Mouse (Mus musculus) erythroblast, embryonic 14.5 days (primary cell): Measurements from ENCODE around the gene H2-Q6. TPM values are rescaled to one million over a fixed set of nuclear protein-coding genes. Genes with fewer than 3 reads are reported as not detected.
"Not testable (repeated sequence)": the region's sequence is repeated elsewhere in the genome, so short reads cannot be mapped to it uniquely, and the experiment has no call there.

Experiments used
- H3K27me3 ChIP-seq: 2 replicates; pipeline ENCODE4 v1.6.1; 2012; ENCODE audit warnings: inconsistent platforms; ENCODE audit not compliant: control insufficient read depth
- H3K36me3 ChIP-seq: 2 replicates; pipeline ENCODE4 v1.6.1; 2012; ENCODE audit warnings: mild to moderate bottlenecking, inconsistent platforms; ENCODE audit not compliant: control insufficient read depth
- H3K4me1 ChIP-seq: 2 replicates; pipeline ENCODE4 v1.6.1; 2012; ENCODE audit warnings: inconsistent platforms; ENCODE audit not compliant: control insufficient read depth
- H3K4me3 ChIP-seq: replicated peaks from 2 replicates; pipeline ENCODE3; 2012; ENCODE audit warnings: moderate library complexity, mild to moderate bottlenecking, inconsistent platforms
- H3K9me3 ChIP-seq: 2 replicates; pipeline ENCODE4 v1.6.1; 2012; ENCODE audit warnings: low read length, inconsistent platforms, mixed read lengths; ENCODE audit not compliant: control insufficient read depth
- GATA1 ChIP-seq: IDR thresholded peaks from 2 replicates; pipeline ENCODE4 v1.6.1; 2012; ENCODE audit warnings: low read length, inconsistent platforms, mixed read lengths
- TAL1 ChIP-seq: IDR thresholded peaks from 3 replicates; pipeline ENCODE4 v1.6.1; 2012; ENCODE audit warnings: low read length, inconsistent platforms, mixed read lengths
- polyA plus RNA-seq: library from polyadenylated mRNA; stranded (reverse); fragments of >175 nt; gene quantifications from 2 replicates; pipeline ENCODE4 v1.2.3, GENCODE M21; 2012

The H2-Q6 gene
- polyA plus RNA-seq, 1 experiment, result 0.09 TPM

DNA sequence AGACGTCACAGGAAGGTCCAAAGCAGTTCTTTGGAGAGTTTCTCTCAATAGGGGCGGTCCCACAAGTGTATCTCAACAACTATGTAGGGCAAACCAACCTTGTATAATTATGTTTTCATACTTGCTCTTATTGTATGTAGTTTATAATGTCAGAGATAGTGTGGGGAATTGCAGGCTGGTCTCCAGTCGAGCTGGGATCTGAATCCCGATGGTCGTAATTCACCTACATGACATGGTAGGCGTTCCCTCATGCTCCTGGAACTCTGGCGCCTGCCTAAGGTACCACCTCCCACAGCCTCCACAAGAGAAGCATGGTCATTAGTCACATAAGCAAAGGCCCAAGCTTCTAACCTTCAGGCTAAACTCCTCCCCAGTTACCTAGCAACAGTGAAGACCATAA lies 5.9 kb upstream of the H2-Q6 start:
- Histone ChIP-seq H3K9me3 (no peaks in the 10 kb centered on the region), H3K4me1 (no peaks in the 10 kb centered on the region), H3K36me3 (no peaks in the 10 kb centered on the region), H3K4me3 (no peak overlapping the region), H3K27me3 (no peaks in the 10 kb centered on the region)
- no peak for TF ChIP-seq TAL1
- TF ChIP-seq GATA1, result no peak

DNA sequence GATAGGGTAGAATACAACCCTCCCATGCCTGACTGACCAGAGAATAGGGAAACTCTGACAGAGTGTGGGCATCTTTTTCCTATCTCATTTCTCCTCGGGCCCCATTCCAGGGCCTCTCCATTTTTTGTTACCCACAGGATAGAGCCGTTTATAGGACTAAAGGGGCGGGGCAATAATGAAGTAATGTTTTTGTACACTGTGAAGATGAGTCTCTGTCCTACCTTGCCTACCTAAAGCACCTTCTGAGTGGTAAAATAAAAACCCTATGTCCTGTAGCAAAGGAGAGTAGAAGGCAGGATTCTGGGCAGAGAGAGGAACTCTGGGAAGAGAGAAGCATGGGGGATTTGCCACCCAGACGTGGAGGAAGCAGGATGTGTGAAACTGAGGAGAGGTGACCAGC lies 5.1 kb upstream of the H2-Q6 start:
- not testable (repeated sequence) for H3K27me3 ChIP-seq, H3K9me3 ChIP-seq, H3K4me3 ChIP-seq, H3K36me3 ChIP-seq, H3K4me1 ChIP-seq

DNA sequence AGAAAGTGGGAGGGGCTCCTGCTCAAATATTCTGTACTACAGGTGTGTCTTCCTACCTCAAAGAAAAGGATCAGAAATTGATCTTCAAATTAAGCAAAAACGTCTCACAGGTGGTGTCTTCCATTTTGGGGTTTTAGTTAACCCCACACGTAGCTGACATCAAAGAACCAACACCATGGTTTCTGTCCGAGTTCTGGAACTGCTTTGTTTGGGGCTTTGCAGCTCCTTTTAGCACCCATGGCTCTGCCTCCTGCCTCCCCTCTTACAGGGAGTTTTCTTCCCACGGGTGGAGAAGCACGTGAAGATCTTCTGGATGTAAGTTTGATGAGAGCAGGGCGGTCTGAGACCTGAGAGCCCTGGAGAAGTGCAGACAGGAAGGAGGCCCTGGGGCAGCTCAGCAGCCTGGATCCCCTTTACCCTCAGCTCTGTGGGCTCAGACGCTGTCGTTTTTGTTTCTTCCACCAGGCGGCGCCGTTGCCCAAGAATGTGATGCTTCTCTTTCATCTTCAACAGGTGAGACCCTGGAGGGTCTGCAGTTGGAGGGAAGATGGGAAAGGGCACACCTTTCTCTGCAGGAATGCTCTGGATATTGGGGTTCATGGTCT lies 4.3 kb upstream of the H2-Q6 start:
- not testable (repeated sequence) for H3K4me3 ChIP-seq, H3K27me3 ChIP-seq, H3K36me3 ChIP-seq, H3K9me3 ChIP-seq, H3K4me1 ChIP-seq

DNA sequence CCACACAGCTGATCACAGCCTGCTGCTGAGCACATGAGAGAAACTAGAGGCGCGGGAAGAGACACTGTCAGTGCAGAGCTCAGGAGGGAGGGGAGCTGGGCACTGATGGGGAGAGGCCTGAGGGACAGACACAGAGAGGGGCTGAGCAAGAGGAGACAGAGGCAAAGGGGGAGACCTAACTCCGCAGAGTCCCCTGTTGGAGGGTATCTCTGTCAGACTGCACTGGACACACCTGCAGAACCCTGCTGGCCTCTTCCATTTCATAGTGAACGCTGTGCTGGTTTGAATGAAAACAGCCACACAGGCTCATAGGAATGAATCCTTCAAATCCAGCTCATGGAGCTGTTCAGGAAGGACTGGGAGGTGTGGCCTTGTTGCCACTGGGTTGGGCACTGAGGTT lies 3.3 kb upstream of the H2-Q6 start:
- H3K4me1 ChIP-seq, H3K4me3 ChIP-seq, H3K9me3 ChIP-seq, H3K36me3 ChIP-seq: not testable (repeated sequence)
- peaks cover 14% of the 10 kb centered on the region for H3K27me3 ChIP-seq

DNA sequence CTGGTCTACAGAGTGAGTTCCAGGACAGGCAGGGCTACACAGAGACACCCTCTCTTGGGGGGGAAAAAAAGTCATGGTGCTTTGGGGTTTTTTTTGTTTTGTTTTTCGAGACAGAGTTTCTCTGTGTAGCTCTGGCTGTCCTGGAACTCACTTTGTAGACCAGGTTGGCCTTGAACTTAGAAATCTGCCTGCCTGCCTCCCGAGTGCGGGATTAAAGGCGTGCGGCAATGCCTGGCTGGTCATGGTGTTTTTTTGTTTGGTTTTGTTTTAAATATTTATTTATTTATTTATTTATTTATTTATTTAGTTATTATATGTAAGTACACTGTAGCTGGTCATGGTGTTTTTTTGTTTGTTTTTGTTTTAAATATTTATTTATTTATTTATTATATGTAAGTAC lies 2.3 kb upstream of the H2-Q6 start:
- not testable (repeated sequence) for H3K36me3 ChIP-seq, H3K9me3 ChIP-seq, H3K4me1 ChIP-seq, H3K4me3 ChIP-seq
- peaks cover 14% of the 10 kb centered on the region for H3K27me3 ChIP-seq

DNA sequence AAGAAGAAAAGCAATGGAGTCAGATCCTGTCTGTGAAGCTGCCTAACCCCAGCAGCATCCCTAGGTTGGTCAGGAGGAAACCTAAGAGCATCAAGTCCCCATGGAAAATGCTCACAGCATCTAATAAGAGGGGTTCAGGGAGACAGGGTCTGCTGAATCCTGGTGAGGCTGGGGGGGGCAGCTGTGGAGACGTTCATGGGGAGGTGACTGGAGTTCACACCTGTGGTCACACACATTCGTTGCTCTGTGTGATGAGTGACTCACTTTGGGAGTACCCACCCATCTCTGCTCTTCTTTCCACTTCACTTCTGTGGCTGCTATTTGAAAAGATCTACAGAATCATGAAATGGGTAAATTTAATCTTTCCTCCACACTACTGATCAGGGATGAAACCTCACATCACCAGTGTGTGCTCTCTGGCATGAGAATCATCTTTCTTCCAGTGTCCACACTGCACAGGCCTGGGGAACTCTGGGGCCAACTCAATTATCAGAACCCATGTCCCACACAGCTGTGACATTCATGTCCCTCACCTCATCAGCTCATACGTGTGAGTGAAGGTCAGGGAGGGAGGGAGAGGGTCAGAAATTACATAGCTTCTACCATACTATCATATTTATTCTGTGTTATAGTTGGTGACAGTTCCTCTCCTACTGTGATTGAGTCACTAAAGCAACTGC lies 1.4 kb upstream of the H2-Q6 start:
- not testable (repeated sequence) for H3K36me3 ChIP-seq, H3K4me1 ChIP-seq, H3K9me3 ChIP-seq, H3K4me3 ChIP-seq
- peaks cover 14% of the 10 kb centered on the region for H3K27me3 ChIP-seq

DNA sequence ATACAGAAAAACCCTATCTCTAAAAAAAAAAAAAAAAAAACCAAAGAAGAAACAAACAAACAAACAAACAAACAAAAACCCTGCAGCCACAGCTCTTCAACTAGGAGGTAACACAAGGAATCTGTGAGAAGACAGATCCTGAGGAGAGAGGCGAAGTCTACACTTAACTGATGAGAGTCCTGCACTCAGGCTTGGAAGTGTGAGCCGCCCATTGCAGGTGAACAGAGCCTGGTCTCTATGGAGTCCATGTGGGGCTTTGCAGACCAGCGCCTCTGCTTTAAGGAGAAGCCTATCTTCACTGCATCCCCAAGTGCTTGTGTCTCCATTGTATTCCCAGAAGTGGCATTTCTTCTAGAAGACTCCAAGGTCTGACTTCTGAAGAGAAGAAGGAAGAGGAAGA lies 544 bp upstream of the H2-Q6 start:
- H3K4me3 ChIP-seq, H3K9me3 ChIP-seq, H3K36me3 ChIP-seq, H3K4me1 ChIP-seq: not testable (repeated sequence)
- peaks cover 14% of the 10 kb centered on the region for H3K27me3 ChIP-seq

DNA sequence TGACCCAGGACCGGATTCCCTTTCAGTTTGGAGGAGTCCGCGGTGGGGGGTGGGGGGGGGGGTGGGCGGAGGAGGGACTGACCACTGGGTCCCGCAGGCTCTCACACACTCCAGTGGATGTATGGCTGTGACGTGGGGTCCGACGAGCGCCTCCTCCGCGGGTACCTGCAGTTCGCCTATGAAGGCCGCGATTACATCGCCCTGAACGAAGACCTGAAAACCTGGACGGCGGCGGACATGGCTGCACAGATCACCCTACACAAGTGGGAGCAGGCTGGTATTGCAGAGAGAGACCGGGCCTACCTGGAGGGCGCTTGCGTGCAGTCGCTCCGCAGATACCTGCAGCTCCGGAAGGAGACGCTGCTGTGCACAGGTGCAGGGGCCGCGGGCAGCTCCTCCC lies 824 bp downstream of the H2-Q6 start:
- peaks cover 14% of the 10 kb centered on the region for H3K27me3 ChIP-seq
- not testable (repeated sequence) for H3K36me3 ChIP-seq, H3K4me1 ChIP-seq, H3K4me3 ChIP-seq, H3K9me3 ChIP-seq

DNA sequence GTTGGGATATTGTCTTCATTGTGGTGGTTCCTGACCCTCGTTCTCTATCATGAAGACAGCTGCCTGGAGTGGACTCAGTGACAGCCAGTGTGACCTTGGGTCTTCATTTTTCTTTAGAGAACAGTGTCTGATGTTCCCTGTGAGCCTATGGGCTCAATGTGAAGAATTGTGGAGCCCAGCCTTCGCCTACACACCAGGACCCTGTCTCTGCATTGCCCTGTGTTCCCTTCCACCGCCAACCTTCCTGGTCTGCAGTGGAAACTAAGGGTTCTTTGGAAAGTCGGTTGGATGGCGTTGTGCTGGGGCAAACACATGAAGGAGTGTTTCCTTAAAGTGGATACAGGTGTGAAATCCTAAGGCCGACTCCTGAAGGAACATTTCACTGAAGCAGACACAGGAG lies 4.2 kb downstream of the H2-Q6 start:
- H3K4me1 ChIP-seq, H3K9me3 ChIP-seq, H3K36me3 ChIP-seq, H3K4me3 ChIP-seq: not testable (repeated sequence)
- peaks cover 14% of the 10 kb centered on the region for H3K27me3 ChIP-seq

DNA sequence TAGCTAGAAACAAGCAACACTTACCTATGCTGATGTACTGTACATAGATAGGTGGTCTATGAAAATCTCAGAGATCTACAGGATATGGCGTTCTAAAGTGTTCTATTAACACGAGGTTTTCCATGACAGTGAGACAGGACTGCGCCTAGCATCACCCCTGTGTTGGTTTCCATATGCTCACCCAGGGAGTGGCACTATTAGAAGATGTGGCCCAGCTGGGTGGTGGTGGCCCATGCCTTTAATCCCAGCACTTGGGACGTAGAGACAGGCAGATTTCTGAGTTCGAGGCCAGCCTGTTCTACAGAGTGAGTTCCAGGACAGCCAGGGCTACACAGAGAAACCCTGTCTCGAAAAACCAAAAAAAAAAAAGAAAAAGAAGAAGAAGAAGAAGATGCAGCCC lies 6.0 kb downstream of the H2-Q6 start:
- H3K4me3 ChIP-seq, H3K9me3 ChIP-seq, H3K36me3 ChIP-seq, H3K4me1 ChIP-seq, H3K27me3 ChIP-seq: not testable (repeated sequence)

DNA sequence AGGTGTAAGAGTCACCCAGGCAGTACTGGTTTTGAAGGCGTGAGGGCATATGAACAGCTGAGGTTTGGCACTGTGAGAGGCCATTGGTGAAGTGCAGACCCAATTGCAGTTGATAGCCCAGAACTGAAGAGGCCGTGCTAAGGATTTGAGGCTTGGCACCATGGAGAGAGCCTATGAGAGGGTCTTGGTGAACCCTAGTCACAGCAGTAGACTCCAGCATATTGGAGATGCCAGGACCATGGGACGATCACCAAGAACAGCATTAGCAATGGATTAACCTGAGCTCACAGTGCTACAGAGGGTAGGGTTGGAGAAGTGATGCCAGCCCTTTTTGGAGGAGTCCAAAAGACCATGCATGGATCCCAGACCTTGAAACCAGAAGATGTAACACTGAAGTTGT lies 7.5 kb downstream of the H2-Q6 start:
- not testable (repeated sequence) for H3K9me3 ChIP-seq, H3K27me3 ChIP-seq, H3K36me3 ChIP-seq, H3K4me3 ChIP-seq, H3K4me1 ChIP-seq

DNA sequence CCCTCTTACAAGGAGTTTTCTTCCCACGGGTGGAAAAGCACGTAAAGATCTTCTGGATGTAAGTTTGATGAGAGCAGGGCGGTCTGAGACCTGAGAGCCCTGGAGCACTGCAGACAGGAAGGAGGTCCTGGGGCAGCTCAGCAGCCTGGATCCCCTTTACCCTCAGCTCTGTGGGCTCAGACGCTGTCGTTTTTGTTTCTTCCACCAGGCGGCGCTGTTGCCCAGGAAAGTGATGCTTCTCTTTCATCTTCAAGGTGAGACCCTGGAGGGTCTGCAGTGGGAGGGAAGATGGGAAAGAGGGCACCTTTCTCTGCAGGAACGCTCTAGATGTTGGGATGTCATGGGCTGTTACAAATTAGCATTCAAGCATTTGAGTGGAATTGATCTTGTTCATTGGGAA lies 10.2 kb downstream of the H2-Q6 start:
- not testable (repeated sequence) for H3K4me3 ChIP-seq, H3K9me3 ChIP-seq, H3K4me1 ChIP-seq, H3K36me3 ChIP-seq
- peaks cover 12% of the 10 kb centered on the region for H3K27me3 ChIP-seq

DNA sequence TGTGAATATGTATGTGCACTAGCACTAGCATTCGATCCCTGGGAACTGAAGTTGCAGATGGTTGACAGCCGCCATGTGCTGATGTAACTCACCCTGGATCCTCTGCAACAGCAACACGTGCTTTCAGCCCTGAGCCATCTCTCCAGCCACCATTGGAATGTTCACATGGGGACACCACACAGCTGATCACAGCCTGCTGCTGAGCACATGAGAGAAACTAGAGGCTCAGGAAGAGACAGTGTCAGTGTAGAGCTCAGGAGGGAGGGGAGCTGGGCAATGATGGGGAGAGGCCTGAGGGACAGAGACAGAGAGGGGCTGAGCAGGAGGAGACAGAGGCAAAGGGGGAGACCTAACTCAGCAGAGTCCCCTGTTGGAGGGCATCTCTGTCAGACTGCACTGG lies 10.9 kb downstream of the H2-Q6 start:
- not testable (repeated sequence) for H3K36me3 ChIP-seq, H3K4me1 ChIP-seq, H3K9me3 ChIP-seq, H3K4me3 ChIP-seq
- H3K27me3 ChIP-seq, result peaks cover 17% of the 10 kb centered on the region

DNA sequence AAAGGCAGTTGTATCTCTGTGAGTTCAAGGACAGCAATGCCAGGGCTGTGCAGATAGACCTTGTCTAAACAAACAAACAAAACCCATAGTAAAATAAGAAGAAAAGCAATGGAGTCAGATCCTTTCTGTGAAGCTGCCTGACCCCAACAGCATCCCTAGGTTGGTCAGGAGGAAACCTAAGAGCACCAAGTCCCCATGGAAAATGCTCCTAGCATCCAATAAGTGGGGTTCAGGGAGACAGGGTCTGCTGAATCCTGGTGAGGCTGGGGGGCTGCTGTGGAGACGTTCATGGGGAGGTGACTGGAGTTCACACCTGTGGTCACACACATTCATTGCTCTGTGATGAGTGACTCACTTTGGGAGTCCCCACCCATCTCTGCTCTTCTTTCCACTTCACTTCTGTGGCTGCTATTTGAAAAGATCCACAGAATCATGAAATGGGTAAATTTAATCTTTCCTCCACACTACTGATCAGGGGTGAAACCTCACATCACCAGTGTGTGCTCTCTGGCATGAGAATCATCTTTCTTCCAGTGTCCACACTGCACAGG lies 12.8 kb downstream of the H2-Q6 start:
- peaks cover 17% of the 10 kb centered on the region for H3K27me3 ChIP-seq
- H3K4me1 ChIP-seq, H3K4me3 ChIP-seq, H3K36me3 ChIP-seq, H3K9me3 ChIP-seq: not testable (repeated sequence)

DNA sequence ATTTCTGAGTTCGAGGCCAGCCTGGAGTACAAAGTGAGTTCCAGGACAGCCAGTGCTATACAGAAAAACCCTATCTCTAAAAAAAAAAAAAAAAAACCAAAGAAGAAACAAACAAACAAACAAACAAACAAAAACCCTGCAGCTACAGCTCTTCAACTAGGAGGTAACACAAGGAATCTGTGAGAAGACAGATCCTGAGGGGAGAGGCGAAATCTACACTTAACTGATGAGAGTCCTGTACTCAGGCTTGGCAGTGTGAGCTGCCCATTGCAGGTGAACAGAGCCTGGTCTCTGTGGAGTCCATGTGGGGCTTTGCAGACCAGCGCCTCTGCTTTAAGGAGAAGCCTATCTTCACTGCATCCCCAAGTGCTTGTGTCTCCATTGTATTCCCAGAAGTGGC lies 13.7 kb downstream of the H2-Q6 start:
- not testable (repeated sequence) for H3K36me3 ChIP-seq, H3K9me3 ChIP-seq, H3K4me1 ChIP-seq, H3K4me3 ChIP-seq
- H3K27me3 ChIP-seq, result peaks cover 17% of the 10 kb centered on the region
